Mouse (Mus musculus): ENCODE measurements around the gene Dcakd.

Gene Dcakd

DNA sequence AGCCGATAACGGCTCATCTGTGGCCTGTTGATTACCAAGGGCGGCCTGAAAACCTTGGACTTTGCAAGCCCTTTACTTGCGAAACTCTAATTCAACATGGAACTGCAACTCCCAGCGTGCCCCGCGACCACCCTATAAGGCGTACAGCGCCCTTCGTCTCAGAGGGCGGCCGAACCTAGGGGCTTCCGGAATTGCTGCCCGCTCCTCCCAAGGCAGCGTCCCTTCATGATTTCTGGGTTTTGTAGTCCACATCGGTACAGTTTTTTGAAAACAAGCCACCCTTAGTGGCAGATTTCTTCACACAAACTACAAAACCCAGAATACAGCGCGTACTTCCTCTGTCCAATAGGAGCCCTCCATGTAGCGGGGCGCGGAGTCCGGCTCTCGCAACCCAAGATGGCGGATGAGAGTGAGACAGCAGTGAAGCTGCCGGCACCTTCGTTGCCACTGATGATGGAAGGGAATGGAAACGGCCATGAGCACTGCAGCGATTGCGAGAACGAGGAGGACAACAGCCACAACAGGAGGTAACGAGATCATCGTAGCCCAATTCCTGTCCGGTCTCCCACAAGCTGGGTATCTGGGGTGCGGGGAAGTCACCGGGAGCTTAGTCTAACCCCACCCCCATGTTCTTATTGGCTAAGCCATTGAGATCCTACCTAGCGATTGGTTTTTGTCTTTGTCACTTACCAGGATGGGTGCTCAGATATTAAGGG is at the start of gene Dcakd, which contains the start of gene Nmt1:
Gene Dcakd (minus strand): TSS at position 158 of the 716 bp plus-strand sequence.
Gene Nmt1 (plus strand): TSS at position 15 of the 716 bp plus-strand sequence.
- peak; percentile 98 for DNase-seq (ENCODE audit: low spot score)

DNA sequence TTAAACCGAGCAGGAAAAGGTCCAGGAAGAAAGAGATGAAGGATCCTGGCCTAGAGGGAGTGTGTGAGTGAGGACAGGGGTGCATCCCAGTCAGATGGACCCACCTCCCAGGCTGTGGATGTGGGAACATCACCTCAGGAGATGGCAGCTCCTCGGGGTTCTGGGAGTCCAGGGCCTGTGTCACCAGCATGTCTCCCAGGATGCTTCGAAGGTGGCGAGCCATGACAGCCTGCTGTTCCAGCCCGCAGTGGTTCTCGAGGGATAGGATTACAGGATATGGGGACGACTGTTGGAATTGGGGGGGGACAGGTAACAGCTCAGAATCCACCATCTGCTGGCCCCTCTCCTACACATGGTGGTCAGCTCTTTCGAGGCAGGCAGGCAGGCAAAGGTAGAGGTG is 48.4 kb upstream of the Dcakd start:
- DNase-seq (ENCODE audit: low spot score): no peak

DNA sequence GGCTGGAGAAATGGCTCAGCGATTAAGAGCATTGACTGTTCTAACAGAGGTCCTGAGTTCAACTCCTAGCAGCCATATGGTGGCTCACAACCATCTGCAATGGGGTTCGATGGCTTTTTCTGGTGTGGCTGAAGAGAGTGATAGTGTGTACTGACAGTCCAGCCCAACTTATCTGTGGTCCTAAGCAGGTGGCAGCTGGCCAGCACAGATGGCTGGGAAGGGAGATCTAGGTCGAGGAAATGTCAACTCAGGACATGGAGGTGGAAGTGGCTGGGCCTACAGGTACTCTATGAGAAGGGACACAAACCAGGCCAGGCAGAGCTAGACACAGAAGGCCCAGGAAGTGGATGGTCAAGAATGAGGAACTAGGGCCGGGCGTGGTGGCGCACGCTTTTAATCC is 47.9 kb upstream of the Dcakd start:
- no peak for DNase-seq (ENCODE audit: low spot score)

DNA sequence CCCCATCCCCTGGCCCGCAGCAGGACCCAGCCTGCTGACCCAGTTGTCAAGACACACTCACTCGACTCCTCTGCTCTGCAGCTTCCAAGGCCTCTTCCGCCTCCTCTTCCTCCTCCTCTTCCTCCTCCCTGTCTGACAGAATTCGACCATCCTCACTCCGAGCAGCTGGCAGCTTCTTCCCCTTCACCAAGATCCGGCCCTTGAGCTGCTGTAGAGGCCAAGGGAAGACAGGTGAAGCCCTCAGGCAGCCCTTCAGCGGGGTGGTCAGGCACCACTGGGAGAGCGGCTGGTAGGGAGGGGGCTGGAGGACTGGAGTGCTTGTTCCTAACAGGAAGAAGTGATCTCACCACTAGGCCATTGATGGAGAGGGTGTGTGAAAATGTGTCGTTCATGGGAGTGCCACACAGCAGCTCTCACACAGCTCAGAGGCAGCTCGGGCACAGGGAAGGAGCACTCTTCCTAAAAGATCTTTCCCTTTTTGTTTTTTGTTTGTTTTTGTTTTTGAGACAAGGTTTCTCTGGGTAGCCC is 46.7 kb upstream of the Dcakd start:
- no peak for DNase-seq (ENCODE audit: low spot score)

DNA sequence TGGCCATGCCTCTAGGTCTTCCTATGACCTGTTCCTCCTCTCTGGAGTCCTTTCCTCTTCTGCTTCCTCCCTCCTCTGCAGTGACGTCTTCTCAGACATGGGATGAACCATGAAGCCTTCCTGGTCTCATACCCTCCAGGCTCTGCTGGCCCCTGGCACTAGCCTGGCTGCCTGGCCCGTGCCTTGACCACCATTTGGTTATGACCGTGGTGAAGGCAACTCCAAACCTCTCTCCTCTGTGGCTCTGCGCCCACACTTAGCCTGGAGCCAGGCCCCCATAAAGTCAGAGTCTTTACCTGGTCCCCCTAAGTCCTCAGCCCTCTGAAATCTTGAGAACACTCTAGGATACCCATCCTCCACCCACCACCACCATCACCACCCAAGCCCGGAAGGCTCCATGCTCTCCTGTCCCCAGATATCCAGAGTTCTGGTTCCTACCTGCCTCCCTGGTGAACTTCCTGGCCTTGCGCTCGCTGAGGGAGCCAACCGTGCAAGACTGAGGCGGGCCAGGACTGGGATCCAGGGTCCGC is 46.1 kb upstream of the Dcakd start:
- DNase-seq (ENCODE audit: low spot score): no peak

DNA sequence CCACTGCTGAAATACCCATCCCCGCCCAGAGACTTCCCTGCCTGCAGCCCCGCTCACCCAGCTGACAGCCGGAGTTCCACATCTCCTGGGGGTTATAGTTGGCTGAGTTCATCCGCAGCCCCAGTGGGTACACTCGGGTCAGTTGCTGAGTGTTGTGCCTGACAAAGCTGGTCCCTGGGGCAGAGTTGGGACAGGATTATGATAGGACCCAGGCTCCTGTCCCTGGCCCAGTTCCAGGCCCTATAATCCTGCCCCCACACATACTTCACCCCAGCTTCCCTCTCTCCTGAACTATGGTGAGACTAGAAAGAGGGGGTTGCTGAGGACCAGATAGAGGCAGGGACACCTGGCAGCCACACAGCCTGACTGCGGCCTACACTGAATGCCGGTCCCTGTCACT is 45.5 kb upstream of the Dcakd start:
- no peak for DNase-seq (ENCODE audit: low spot score)

DNA sequence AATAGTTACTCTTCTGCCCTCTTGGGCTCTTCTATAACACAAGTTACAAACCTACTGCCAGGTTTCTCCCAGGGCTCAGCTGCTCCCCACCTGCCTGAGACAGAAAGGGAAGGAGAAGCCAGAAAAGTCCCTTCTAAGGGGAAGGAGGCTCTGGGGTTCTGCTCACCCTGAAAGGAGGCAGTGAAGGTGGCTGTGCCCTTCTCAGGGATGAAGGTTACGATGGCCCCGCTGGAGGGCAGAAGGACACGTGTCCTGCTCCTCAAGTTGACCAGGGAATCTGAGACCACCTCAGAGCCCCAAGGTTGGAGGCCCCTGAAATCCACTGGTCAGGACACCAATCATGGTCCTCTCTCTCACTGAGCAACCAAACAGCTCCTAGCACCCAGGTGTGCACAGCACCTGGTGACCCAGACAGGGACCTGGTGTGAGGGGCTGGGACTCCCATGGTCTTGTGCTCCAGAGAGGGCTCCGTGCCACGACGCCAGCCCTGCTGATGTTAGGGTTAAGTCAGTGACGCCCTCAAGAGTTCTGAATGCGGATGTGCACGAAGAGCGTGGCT is 42.3 kb upstream of the Dcakd start:
- no peak for DNase-seq (ENCODE audit: low spot score)

GRCm38 (mm10) chr11:103069731-103070130 is 41.6 kb upstream of the Dcakd start:
- no peak for DNase-seq (ENCODE audit: low spot score)

DNA sequence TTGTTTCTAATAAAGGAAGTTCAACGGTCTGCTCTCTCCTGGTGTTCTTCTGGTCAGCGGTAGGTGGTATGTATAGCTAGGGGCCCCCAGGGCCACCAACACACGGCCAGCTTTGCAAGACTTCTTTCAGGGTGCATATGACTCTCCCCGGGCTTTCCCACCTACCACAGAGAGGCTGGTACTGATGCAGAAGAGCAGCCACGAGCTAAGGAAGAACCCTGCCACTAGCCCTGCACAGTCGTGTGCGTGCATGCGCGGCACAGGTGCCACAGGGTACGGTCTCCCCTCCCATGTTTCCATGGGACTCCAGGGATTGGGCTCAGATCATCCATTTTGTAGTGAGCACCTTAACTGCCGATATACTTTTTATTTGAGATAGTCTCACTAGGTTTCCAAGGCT is 40.8 kb upstream of the Dcakd start:
- no peak for DNase-seq (ENCODE audit: low spot score)

- no peak for DNase-seq (ENCODE audit: low spot score)
Observed at GRCm38 (mm10) chr11:103068272-103068671, 40.1 kb upstream of the Dcakd start.

DNA sequence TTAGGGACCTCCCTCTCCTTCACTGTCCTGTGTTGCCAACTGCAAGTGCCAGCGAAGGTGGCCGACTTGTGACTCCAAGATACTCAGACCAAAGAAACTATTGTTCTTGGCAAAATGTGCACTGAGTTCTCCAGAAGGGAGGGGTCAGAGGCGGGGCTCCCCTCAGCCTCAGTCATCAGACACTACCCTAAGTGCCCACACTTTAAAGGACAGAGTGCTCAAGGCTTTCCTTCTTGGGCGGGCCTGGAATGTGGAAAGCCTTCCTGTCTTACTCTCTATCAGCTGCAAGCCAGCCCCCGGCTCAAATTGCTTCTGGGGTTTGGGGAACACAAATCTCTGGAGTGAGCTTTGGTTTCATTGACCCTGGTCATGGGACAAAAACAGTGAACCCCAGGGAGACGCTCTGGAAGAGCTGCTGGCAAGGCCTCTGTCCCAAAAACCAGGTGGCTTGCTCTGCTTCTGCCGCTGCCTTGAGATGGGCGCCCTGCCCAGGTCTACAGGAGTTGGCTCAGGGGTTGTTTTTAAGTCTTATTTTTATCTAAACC is 39.4 kb upstream of the Dcakd start:
- peak; percentile 88 for DNase-seq (ENCODE audit: low spot score)

- no peak for DNase-seq (ENCODE audit: low spot score)
Observed at GRCm38 (mm10) chr11:103067051-103067361, 38.9 kb upstream of the Dcakd start.

DNA sequence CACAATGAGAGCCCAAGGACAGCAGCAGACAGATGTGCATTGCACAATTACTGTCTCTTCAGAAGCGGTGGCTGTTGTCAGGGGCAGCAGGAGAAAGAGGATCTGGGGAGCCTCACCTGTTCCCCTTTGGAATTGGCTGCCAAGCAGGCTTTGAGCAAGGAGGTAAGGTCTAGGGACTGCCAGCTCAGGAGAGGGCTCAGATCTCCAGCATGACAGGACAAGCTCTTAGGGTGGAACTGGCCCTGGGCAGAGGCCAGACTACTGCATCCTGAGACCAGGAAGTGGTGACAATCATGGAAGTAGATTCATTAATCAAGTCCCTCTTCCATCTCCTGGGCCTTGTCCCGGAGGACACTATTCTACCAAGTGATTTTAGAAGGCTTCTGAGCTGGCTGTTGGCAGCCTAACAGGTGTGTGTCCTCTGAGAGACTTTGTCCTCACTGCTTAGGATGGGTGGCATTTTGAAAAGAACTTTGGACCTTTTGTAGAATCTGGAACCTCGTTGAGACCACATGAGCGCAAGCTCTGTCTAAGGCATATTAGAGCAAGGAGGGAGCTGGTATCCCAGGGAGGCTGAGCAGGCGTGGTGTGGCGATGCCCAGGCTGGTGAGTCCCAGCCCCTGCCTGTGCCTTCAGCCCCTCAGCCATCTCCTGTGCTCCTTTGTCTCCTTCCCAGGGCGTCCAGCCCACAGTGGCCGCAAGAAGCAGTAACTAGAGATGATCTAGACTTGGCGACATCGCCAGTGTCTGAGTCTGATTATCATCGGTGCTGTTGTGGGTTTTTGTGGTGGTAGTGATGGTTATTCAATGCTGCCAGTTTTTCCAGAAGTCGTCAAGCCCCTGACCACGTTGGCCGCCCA is 38.3 kb upstream of the Dcakd start:
- no peak for DNase-seq (ENCODE audit: low spot score)

DNA sequence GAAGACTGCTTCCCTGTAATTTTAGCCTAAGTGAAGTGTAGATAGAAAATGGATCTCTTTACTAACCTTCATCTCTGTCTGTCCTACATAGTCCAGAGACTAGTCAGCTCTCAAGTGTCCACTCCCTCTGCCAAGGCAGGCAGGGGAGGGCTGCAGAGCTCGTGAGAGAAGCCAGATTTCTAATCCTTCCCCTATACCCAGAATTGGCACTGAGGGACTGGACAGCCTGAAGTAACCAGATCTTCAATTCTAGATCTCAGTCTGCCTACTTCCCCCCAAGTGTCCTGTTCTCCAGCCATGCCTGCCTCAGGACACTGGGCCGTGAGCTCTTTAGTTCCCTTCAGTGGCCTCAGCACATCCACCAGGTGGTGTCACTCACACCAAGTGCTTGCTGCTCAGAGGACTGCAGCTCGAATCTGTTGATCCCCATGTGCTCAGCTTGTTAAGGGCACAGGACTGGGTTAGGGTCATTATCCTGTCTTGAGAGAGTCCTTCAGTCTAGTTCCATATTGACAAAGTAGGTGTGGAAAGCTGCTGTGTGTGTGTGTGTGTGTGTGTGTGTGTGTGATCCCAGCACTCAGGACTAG is 30.5 kb upstream of the Dcakd start:
- DNase-seq (ENCODE audit: low spot score): peak; percentile 93

DNA sequence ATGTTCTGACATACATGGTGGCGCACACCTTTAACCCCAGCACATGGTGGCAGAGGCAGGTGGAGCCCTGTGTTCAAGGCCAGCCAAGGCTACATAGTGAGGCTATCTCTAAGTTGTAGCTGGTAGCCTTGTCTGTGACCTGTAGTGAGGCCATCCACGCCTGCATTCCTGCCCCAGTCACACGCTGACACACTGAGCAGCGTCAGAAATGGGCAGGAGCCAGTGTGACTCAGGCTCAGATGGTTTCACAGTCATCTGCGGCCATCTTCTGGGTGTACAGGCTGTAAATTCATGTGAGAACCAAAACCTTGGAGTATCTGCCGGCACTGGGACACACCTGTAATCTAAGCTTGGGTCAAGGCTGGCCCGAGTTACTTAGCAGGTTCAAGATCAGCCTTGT is 28.5 kb upstream of the Dcakd start:
- peak; percentile 78 for DNase-seq (ENCODE audit: low spot score)

DNA sequence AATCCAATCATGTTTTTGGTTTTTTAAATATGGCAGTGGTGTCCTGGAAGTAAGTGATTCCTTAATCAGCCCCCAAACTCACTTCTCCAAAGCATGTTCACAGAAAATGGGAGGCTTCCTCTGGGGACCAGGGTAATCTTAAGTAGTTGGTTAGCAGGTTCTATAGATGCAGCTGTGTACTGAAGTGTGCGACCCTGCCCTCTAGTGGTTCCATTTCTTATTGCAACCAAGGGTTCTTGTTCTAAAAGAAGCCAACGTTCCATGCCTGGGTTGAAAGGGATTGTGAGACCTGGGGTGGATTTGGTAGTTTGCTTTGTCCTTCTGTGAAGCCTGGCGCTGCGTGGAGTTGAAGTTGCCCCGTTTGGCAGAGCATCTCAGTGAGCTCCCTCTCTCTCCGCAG is 26.7 kb upstream of the Dcakd start:
- peak; percentile 90 for DNase-seq (ENCODE audit: low spot score)

DNA sequence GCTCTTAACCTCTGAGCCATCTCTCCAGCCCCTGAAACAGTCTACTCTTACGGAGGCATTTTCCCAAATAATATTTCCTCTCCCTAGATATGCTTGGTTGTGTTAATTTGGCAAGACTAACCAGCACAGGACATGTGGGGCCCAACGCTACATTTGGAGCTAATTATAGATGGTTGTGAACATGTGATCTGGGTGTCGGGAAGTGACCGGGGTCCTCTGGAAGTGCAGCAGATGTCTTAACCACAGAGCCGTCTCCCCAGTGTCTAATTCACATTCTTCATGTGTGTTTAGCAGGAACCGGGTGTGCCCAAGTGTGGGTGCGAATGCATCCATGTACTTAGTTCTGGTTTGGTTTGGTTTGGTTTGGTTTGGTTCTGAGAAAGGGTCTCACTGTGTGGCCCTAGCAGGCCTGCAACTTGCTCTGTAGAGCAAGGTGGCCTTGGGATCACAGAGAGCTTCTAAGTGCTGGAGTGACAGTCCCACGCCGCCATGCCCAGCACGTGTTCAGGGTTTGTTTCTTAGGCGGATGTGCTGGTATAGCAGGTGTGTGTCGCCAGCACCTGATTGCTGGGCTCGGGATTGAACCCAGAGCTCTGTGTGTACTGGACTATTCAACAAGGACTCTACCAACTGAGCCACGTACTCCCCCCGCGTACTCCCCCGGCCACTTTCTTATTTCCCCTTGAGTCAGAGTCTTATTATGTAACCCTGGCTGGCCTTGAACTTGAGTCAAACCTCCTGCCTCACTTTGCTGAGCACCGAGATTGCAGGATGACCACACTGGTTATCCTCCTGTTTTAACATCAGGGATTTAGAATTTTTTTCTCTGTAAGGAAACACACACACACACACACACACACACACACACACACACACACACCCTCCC is 25.3 kb upstream of the Dcakd start:
- DNase-seq (ENCODE audit: low spot score): no peak

GRCm38 (mm10) chr11:103052078-103052477 is 23.9 kb upstream of the Dcakd start:
- no peak for DNase-seq (ENCODE audit: low spot score)

DNA sequence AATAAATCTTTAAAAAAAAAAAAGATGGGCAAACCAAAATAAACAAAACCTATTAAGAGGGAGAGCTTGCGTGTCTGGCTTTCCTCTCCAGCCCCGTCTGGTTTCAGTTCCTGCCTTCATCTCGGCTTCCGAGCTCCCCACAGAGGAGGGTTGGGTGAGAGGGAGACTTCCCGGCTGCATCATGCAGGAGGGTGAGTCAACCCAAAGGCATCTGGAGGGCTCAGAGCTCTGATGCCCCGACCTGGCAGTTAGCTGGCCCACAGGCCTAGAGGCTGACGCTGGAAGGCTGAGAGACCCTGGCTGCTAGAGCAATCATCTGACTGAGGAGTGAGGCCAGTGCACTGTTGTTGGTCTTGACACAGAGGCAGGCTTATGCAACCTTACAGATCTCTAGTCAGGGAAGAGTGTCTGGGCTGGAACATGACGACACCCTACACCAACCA is 23.1 kb upstream of the Dcakd start:
- peak; percentile 90 for DNase-seq (ENCODE audit: low spot score)

- DNase-seq (ENCODE audit: low spot score): peak; percentile 58
Observed at GRCm38 (mm10) chr11:103050153-103050552, 22.0 kb upstream of the Dcakd start.

GRCm38 (mm10) chr11:103049611-103050010 is 21.5 kb upstream of the Dcakd start:
- no peak for DNase-seq (ENCODE audit: low spot score)
